12 mouse cellular contexts compared by ENCODE assay signal in the genomic region with DNA sequence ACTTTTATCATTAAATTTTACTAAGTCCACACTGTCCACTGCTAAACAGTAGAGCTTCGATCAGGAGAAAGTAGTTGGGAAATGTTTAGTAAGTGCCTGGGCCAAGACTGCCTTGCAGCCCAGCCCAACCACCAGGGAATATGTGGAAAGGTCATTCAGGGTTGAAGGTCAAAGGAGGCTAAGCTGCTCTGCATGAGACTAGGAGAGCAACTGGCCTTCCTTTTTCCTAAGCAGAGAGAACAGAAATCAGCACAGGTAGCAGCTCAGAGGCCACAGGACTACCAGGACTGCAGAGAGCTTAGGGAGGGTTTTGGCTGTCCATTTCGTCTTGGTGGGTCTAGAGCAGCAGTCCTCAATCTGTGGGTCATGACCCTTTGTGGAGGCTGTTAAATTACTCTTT. TPM values are rescaled to one million over a fixed set of nuclear protein-coding genes. Genes with fewer than 3 reads are reported as not detected.
A peak's percentile ranks its signal among the peaks of the same experiment; 100 is the strongest.
DNase-seq lines count a peak whose midpoint lies in the region; ATAC-seq and TF ChIP-seq lines count a peak whose summit lies in the region.
"Had no signal": no experiment of that assay in that cellular context is flagged by ENCODE, and none has a peak within 500 bp of the region (broad histone marks: within the 10 kb centered on the region; RNA-seq: fewer than 3 reads in every experiment).

No protein-coding gene starts in this region.

- peak overlapping the region; percentile 5; the same call in 1 of the 2 replicates for H3K27ac ChIP-seq in left cerebral cortex, adult 2 months
- H3K27ac ChIP-seq in liver, embryonic 14.5 days = peak overlapping the region; percentile 36
- no peak overlapping the region for H3K27ac ChIP-seq in midbrain, embryonic 14.5 days (replicated peaks; ENCODE audit: low read depth, low read length)
- H3K27ac ChIP-seq: limb, embryonic 13.5 days had no signal

- intact Hi-C loops in left cerebral cortex, adult 2 months (cut with DNase I) = no loop called here
- intact Hi-C loops in left cerebral cortex, postnatal 10 days (cut with DNase I) = no loop called here

- 70% methylated on average over 2 of the region's 2 CpGs for WGBS in liver, embryonic 14.5 days (ENCODE audit: insufficient replicate concordance)
- 58% methylated on average over 2 of the region's 2 CpGs for WGBS in midbrain, embryonic 14.5 days

- H3K36me3 ChIP-seq in liver, embryonic 14.5 days (replicated peaks; ENCODE audit: control insufficient read depth, insufficient read depth, low read depth) = peaks cover 7% of the 10 kb centered on the region
- no peaks in the 10 kb centered on the region for H3K36me3 ChIP-seq in midbrain, embryonic 14.5 days (ENCODE audit: control insufficient read depth, insufficient read depth, low read length)
- H3K36me3 ChIP-seq: limb, embryonic 13.5 days had no signal

- TF ChIP-seq EP300 in liver, embryonic 14.5 days (IDR thresholded peaks at IDR 0.05; ENCODE audit: low read depth) = no peak

- peak overlapping the region; percentile 38 for H3K4me2 ChIP-seq in liver, embryonic 14.5 days (ENCODE audit: low read depth)
- no peak overlapping the region for H3K4me2 ChIP-seq in midbrain, embryonic 14.5 days (ENCODE audit: low read length)
- H3K4me2 ChIP-seq: limb, embryonic 13.5 days; midbrain, embryonic 11.5 days had no signal

- peak overlapping the region; percentile 31 for H3K9ac ChIP-seq in liver, embryonic 14.5 days (replicated peaks)
- no peak overlapping the region for H3K9ac ChIP-seq in midbrain, embryonic 14.5 days (replicated peaks; ENCODE audit: low read length)
- H3K9ac ChIP-seq: limb, embryonic 13.5 days had no signal

- no peaks in the 10 kb centered on the region for H3K27me3 ChIP-seq in liver, embryonic 14.5 days (ENCODE audit: control insufficient read depth, insufficient read depth, low read length)
- H3K27me3 ChIP-seq in midbrain, embryonic 14.5 days (ENCODE audit: control insufficient read depth, insufficient read depth, low read length) = no peaks in the 10 kb centered on the region
- H3K27me3 ChIP-seq: limb, embryonic 13.5 days; Patski had no signal

- no peak for ATAC-seq in liver, embryonic 14.5 days (ENCODE audit: insufficient read depth)
- no peak for ATAC-seq in midbrain, embryonic 14.5 days (ENCODE audit: low FRiP score, low TSS enrichment)
- ATAC-seq: forebrain, embryonic 16.5 days; Patski had no signal

- peaks cover 76 to 87% of the 10 kb centered on the region in 2 experiments for H3K4me1 ChIP-seq in liver, embryonic 14.5 days (replicated peaks; ENCODE audit: control insufficient read depth in 2 of 2, insufficient read depth in 2 of 2, low read length in 1 of 2)
- H3K4me1 ChIP-seq in midbrain, embryonic 14.5 days (ENCODE audit: control insufficient read depth, insufficient read depth, low read length) = 0 out of 2 replicates have a peak, but pooled peaks cover 6% of the 10 kb centered on the region

- DNase-seq in adrenal gland, postnatal 14 days = peak; percentile 52
- no peak for DNase-seq in adrenal gland, postnatal 4 days (ENCODE audit: low spot score in 2 of 2)
- no peak for DNase-seq in left cerebral cortex, adult 2 months (ENCODE audit: extremely low spot score in 1 of 2, low spot score in 2 of 2)
- no peak for DNase-seq in left cerebral cortex, postnatal 10 days (ENCODE audit: extremely low spot score in 1 of 2, low spot score in 2 of 2)
- DNase-seq in embryo, embryonic 10.5 days (ENCODE audit: low spot score) = peak; percentile 73
- no peak for DNase-seq in liver, embryonic 14.5 days (ENCODE audit: low read depth in 3 of 3, low spot score in 3 of 3)
- no peak for DNase-seq in thymus, postnatal 0 days (ENCODE audit: low spot score)
- DNase-seq in midbrain, embryonic 14.5 days = no peak

- no peak for TF ChIP-seq CTCF in left cerebral cortex, adult 2 months (IDR thresholded peaks at IDR 0.05)
- TF ChIP-seq CTCF in liver, embryonic 14.5 days (IDR thresholded peaks at IDR 0.05; ENCODE audit: low read depth) = no peak

- H3K4me3 ChIP-seq in left cerebral cortex, adult 2 months = no peak overlapping the region
- H3K4me3 ChIP-seq in liver, embryonic 14.5 days (ENCODE audit: insufficient read depth in 1 of 2, low read depth in 2 of 2, low read length in 2 of 2) = no peak overlapping the region
- no peak overlapping the region for H3K4me3 ChIP-seq in midbrain, embryonic 14.5 days (replicated peaks; ENCODE audit: low read depth, low read length)
- H3K4me3 ChIP-seq: limb, embryonic 13.5 days had no signal

- H3K9me3 ChIP-seq in liver, embryonic 14.5 days (ENCODE audit: control insufficient read depth, low read length) = no peaks in the 10 kb centered on the region
- H3K9me3 ChIP-seq in midbrain, embryonic 14.5 days (ENCODE audit: control insufficient read depth, low read length) = no peaks in the 10 kb centered on the region
- H3K9me3 ChIP-seq: limb, embryonic 13.5 days had no signal

RNA-seq across cellular contexts. Expression of a gene that starts 15.3 kb away (rescaled TPM):
- total RNA-seq in adrenal gland, postnatal 14 days (2021) = 44.5 and 55.7 TPM in 2 replicates
- 10 to 100 TPM; 52.2 to 60.1 TPM for total RNA-seq in adrenal gland, postnatal 4 days (2021)
- total RNA-seq in left cerebral cortex, adult 2 months (2021) = 100 to 1,000 TPM; 134 to 136 TPM
- total RNA-seq in left cerebral cortex, postnatal 10 days (2021) = 100 to 1,000 TPM; 145 to 154 TPM
- polyA plus RNA-seq in liver, embryonic 14.5 days (2012; rRNA removed) = 47.7 and 51.2 TPM in 2 replicates
- 43.1 and 52.4 TPM in 2 replicates for polyA plus RNA-seq in liver, embryonic 14.5 days (2014; fragmentation: Nextera tagmentation; extraction: Ambion mirVana)
- polyA plus RNA-seq in thymus, postnatal 0 days (2015; fragmentation: Nextera tagmentation; extraction: Ambion mirVana) = 13.2 and 13.5 TPM in 2 replicates
- polyA plus RNA-seq in midbrain, embryonic 14.5 days (2014; fragmentation: Nextera tagmentation; extraction: Ambion mirVana) = 15.4 and 18.2 TPM in 2 replicates

RNA-seq across cellular contexts. Expression of a gene that starts 15.4 kb away (rescaled TPM):
- 40.0 and 51.1 TPM in 2 replicates for total RNA-seq in adrenal gland, postnatal 14 days (2021)
- 10 to 100 TPM; 24.6 to 25.5 TPM for total RNA-seq in adrenal gland, postnatal 4 days (2021)
- 10 to 100 TPM; 59.3 to 59.6 TPM for total RNA-seq in left cerebral cortex, adult 2 months (2021)
- total RNA-seq in left cerebral cortex, postnatal 10 days (2021) = 10 to 100 TPM; 78.9 to 89.0 TPM
- polyA plus RNA-seq in liver, embryonic 14.5 days (2012; rRNA removed) = 15.9 and 17.1 TPM in 2 replicates
- polyA plus RNA-seq in liver, embryonic 14.5 days (2014; fragmentation: Nextera tagmentation; extraction: Ambion mirVana) = 44.1 and 46.1 TPM in 2 replicates
- polyA plus RNA-seq in thymus, postnatal 0 days (2015; fragmentation: Nextera tagmentation; extraction: Ambion mirVana) = 28.6 and 30.6 TPM in 2 replicates
- 101 and 115 TPM in 2 replicates for polyA plus RNA-seq in midbrain, embryonic 14.5 days (2014; fragmentation: Nextera tagmentation; extraction: Ambion mirVana)

Comparison
In these comparisons a context has a peak if more than half of its experiments do, and no peak if none do; other contexts are left out.
1. DNase-seq: peak in adrenal gland, postnatal 14 days (single experiment) and embryo, embryonic 10.5 days (single experiment); none in adrenal gland, postnatal 4 days (0 of 2), left cerebral cortex, adult 2 months (0 of 2), left cerebral cortex, postnatal 10 days (0 of 2), liver, embryonic 14.5 days (0 of 3), thymus, postnatal 0 days (single experiment) and midbrain, embryonic 14.5 days (single experiment).